Mouse (Mus musculus) kidney, adult 11 months (tissue): Measurements from ENCODE around the gene Usp13.

Source experiments
- DNase-seq: peaks from one replicate; pipeline ENCODE4 v3.0.0; 2022

Usp13 gene

DNA sequence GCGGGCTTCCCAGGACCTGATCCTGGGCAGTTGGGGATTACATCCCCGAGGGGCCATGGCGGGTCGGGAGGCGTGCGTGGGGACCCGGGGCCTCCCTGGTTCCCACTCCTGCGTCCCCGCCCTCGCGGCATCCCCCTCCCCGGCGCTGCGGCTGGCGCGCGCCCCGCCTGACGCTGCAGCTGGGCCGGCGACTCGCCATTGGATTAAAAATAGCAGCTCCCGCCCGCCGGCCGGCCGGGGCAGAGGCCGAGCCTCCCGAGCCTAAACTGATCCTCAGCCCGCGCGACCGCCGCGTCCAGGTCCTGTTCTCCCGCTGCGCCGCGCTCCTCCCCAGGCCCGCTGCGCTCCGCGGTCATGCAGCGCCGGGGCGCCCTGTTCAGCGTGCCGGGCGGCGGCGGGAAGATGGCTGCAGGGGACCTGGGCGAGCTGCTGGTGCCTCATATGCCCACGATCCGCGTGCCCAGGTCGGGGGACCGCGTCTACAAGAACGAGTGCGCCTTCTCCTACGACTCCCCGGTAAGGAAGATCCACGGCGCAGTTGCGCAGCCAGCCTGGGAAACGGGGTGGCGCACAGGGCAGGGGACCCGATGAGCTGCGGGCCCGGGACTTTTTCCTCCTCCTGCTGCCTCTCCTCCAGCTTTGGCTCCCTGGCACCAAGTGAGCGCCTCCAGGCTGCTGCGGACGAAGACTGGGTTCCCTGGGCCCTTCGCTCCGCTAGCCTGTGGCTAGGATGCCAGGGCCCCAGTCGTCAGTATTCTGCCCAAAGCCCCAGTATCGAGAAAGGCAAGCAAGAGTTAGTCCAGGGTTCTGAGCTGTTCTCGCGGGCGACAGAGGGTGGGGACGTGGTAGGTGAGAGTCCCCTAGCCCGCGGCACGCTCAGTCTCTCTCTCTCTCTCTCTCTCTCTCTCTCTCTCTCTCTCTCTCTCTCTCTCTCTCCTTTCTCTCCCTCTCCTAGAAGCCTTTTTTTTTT is at the start of gene Usp13:
Gene Usp13 (plus strand): TSS at position 190 of the 970 bp plus-strand sequence.
- peak; percentile 18 for DNase-seq

DNA sequence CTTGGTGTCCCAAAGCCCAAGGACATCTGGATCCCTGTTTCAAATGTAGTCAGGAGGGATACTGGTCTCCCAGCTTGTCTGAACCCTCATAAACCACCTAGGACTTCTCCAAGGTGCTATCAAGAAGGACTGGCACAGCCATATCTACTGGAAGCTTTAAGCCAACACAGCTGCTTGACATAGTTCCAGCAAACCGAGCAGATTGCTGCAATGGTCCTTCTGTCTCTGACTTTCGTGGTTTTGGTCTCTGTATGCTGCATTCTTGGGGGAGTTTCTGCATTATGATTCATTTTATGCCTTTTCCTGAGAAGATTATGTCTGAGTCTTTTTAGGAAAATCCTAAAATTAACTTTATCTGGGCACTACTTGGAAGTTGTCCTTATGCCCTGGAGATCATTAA is 46.6 kb upstream of the Usp13 start:
- DNase-seq = no peak

GRCm38 (mm10) chr3:32817001-32817356 is 367 bp upstream of the Usp13 start:
- DNase-seq = no peak

GRCm38 (mm10) chr3:32818327-32818900 is 1.1 kb downstream of the Usp13 start:
- no peak for DNase-seq

DNA sequence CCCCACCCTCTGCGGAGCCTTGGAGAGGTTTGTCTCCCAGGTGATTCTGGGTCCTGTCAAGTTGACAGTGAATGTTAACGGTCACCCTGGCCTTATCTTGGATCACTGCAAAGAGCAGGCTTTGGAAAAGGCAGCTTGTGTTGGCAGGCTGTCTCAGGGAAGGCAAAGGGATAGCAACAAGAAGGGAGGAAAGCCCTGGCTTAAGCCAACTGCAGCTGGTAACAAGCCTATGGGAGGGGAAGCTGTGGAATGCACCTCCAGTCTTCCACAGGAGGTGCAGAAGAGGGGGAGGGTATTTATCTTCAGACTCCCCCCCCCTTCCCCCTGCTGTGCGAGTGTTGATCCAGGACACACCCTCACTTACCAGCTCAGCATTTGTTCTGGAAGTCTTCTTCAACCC is 5.3 kb downstream of the Usp13 start:
- no peak for DNase-seq

- no peak for DNase-seq
These were observed 7.6 kb downstream of the Usp13 start for GRCm38 (mm10) chr3:32824923-32825322.

DNA sequence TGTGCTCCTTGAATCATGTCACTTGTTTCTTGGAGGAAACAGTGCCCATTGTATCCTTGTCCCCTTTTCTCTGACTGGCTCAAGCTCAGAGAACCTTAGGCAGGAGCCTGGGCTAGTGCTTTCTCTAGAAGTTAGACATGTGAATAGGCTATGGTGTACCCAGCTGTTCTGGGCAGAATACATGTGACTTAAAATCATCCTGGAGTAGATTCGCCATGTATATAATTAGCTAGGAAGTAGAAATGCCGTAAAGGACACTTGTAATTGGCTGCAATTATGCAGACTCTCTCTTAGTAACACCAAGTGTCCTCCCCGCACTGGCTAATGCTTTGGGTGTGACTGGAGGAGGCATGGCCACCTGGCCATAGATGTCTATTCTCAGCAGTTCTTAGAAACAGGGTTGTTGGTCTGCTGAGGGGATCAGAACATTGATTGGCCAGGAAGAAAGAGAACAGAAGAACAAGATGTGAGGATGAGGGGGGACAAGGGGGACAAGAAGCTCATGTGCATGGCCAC is 8.7 kb downstream of the Usp13 start:
- DNase-seq = no peak

GRCm38 (mm10) chr3:32826701-32827100 is 9.4 kb downstream of the Usp13 start:
- DNase-seq = no peak

- no peak for DNase-seq
These were observed 16.5 kb downstream of the Usp13 start for GRCm38 (mm10) chr3:32833871-32834270.

GRCm38 (mm10) chr3:32837847-32838246 is 20.5 kb downstream of the Usp13 start:
- no peak for DNase-seq

GRCm38 (mm10) chr3:32856362-32857107 is 39.2 kb downstream of the Usp13 start:
- no peak for DNase-seq

GRCm38 (mm10) chr3:32871081-32871480 is 53.7 kb downstream of the Usp13 start:
- DNase-seq = no peak

DNA sequence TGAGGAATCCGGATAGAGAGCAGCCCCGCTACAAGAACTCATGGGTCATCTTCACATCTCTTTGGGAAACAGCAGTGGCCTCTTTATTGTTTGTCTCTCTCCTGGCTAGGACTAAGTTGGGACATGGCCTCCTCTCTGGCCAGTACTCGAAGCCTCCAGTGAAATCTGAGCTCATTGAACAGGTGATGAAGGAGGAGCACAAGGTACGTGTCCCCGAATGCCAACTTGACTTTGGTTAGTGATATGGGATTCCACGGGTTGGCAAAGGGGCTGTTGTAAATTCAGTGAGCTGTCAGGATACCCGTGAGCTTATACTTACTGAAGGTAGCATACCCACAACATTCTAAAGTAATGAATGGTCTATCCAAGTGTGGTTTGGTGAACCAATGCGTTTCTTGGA is 69.0 kb downstream of the Usp13 start:
- no peak for DNase-seq

- DNase-seq = no peak
These were observed 71.5 kb downstream of the Usp13 start for GRCm38 (mm10) chr3:32888886-32889285.

DNA sequence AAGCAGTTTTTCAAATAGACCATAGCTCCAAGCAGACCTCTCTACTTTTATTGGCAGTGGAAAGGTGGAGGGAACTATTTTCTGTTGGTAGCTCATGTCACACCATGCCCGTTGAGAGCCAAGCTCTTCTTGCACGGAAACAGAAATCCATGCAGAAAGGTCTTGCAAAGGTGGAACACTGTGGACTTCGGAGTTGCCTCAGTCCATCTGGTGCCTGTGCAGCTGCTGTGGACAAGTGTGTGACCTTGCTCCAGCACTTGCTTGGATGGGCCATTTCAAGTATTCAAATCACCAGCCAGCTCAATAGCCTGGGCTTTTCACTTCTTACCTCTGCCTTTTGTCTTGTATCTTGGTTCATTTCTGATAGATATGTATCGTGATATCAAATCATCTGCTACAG is 72.8 kb downstream of the Usp13 start:
- no peak for DNase-seq

GRCm38 (mm10) chr3:32903462-32903861 is 86.1 kb downstream of the Usp13 start:
- DNase-seq = no peak

GRCm38 (mm10) chr3:32904599-32904998 is 87.3 kb downstream of the Usp13 start:
- no peak for DNase-seq

DNA sequence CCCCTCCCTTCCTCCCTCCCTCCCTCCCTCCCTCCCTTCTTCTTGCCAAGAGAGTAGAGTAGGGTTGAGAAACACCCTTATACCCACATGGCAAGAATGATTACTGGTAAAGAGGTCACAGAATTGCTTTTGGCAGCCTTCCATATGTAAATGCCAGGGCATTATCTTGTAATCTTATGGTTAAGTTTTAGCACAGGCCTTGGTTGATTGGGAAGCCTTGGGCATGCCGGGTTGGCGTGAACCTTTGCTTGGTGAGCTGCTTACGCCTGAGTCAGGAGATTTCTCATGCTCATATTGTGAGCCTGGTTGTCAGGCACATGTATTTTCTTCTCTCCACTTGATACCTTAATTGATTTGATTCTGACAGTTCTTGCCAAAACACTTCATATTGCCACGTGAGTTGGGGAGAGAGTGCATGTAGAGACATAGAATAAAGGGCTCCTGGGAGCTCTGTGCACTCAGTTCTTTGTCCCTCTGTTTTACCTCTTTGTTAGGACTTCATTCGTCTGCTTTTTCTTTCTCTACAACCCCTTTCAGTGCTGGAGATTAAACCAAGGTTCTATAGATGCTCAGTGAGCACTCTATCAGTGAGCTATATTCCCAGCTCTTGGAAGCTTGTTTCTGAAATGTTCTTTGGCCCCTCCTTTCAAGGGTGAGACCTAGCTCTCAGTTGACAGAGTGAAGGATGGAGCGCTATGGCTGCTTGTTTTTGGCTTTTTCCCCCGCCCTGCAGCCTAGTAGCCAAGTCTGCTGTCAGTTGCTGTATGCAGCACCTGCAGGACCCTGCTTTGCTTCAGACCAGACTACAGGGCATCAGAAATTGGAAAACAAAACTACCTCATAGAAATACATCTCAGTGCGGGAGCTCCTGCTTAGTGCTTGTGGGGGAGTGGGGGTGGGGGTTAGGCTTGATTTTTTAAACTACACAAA is 88.8 kb downstream of the Usp13 start:
- peak; percentile 13 for DNase-seq

- DNase-seq = no peak
These were observed 91.1 kb downstream of the Usp13 start for GRCm38 (mm10) chr3:32908400-32908799.

DNA sequence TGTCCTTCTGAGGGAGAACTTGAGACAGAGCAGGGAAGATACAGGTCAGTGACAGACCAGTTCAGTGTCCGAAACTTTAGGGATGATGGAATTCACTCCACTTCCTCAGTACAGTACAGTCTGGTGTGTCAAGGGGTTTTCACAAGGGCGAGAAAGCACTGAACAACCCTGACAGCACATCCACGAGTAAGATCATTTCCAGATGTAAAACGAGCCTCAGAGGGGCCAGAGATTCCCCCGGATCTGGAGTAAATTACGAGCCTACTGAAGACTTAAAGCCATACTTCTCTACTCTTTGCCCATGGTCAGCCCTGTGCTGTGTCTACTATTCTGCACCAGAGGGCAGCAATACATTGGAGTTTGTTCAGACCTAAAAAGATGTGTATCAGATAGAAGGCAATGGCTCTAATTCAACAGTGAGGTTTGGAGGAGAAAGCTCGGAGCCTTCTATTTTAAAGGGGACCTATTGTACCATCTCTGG is 92.8 kb downstream of the Usp13 start:
- no peak for DNase-seq

DNA sequence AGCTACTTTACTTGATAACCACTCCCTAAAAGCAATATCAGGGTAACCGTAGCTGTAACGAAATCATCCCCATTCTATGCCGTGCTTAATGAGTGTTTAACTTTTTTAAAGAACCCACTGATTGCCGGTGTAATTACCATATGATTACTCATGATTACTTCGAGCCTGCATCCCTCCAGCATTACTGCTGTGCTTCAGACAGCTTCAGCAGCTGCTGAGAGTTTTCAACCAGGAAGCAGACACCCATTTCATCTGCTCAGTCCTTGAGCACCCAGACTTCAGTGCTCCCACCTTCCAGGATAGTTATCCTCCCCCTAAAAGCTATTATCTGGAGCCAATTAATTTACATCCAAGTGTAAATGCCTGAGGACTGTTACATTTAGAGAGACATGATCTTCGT is 106.8 kb downstream of the Usp13 start:
- no peak for DNase-seq
